13 mouse cellular contexts compared by ENCODE assay signal in genomic region chr6:6160645-6161426, GRCm38 (mm10). TPM values are rescaled to one million over a fixed set of nuclear protein-coding genes. Genes with fewer than 3 reads are reported as not detected.
DNase-seq lines count a peak whose midpoint lies in the region; ATAC-seq and TF ChIP-seq lines count a peak whose summit lies in the region.
"Had no signal": no experiment of that assay in that cellular context is flagged by ENCODE, and none has a peak within 500 bp of the region (broad histone marks: within the 10 kb centered on the region; RNA-seq: fewer than 3 reads in every experiment).

No protein-coding gene starts in this region.

- no peak for TF ChIP-seq CTCF in heart, postnatal 0 days (IDR thresholded peaks at IDR 0.05; ENCODE audit: low read depth)

- peaks cover 21% of the 10 kb centered on the region for H3K4me1 ChIP-seq in heart, postnatal 0 days (ENCODE audit: control insufficient read depth, insufficient read depth)
- H3K4me1 ChIP-seq: liver, embryonic 12.5 days had no signal

- 71% methylated on average over 7 of the region's 7 CpGs for WGBS in heart, postnatal 0 days

- TF ChIP-seq EP300 in heart, postnatal 0 days (IDR thresholded peaks at IDR 0.05; ENCODE audit: low read depth): no peak

- H3K4me3 ChIP-seq in heart, postnatal 0 days (ENCODE audit: low read depth, low read length): no peak overlapping the region
- H3K4me3 ChIP-seq: heart, adult 2 months; liver, embryonic 12.5 days had no signal

- H3K27me3 ChIP-seq in heart, postnatal 0 days (ENCODE audit: control insufficient read depth, insufficient read depth, low read length): no peaks in the 10 kb centered on the region
- H3K27me3 ChIP-seq: liver, embryonic 12.5 days had no signal

- H3K27ac ChIP-seq in heart, postnatal 0 days (ENCODE audit: low read depth): 0 out of 2 replicates have a peak overlapping the region, but pooled peaks have one; percentile 2
- H3K27ac ChIP-seq: heart, adult 2 months; liver, embryonic 12.5 days; macrophage had no signal

- no peak overlapping the region for H3K4me2 ChIP-seq in heart, postnatal 0 days (ENCODE audit: low read depth, low read length)
- H3K4me2 ChIP-seq: liver, embryonic 12.5 days had no signal

- peak; percentile 29 for DNase-seq in adrenal gland, postnatal 10 days
- DNase-seq in adrenal gland, postnatal 4 days (ENCODE audit: low spot score in 2 of 2): no peak
- no peak for DNase-seq in heart, postnatal 0 days (ENCODE audit: low spot score)
- no peak for DNase-seq in heart, postnatal 4 days
- peak; percentile 64 for DNase-seq in R1 (ENCODE audit: low read depth, low spot score)
- DNase-seq in heart, postnatal 10 days: peak; percentile 43 to 62
- no peak for DNase-seq in embryo, embryonic 9.5 days (ENCODE audit: extremely low spot score)
- DNase-seq in layer of hippocampus, postnatal 14 days (ENCODE audit: low spot score in 2 of 2): no peak
- DNase-seq: adrenal gland, adult 8-10 months had no signal

- H3K36me3 ChIP-seq in heart, postnatal 0 days (replicated peaks; ENCODE audit: control insufficient read depth, insufficient read depth, low read length): no peaks in the 10 kb centered on the region

- intact Hi-C loops in heart, postnatal 10 days (cut with DNase I): no loop called here

- H3K9me3 ChIP-seq in heart, postnatal 0 days (replicated peaks; ENCODE audit: control insufficient read depth, low read length): no peaks in the 10 kb centered on the region
- H3K9me3 ChIP-seq: G1E; liver, embryonic 12.5 days had no signal

- 0 out of 2 replicates have a peak, but pooled peaks have one; percentile 14 for ATAC-seq in heart, postnatal 0 days (ENCODE audit: insufficient read depth, low read depth)
- ATAC-seq: liver, embryonic 12.5 days had no signal

- H3K9ac ChIP-seq in heart, postnatal 0 days (replicated peaks; ENCODE audit: low read depth, low read length): no peak overlapping the region
- H3K9ac ChIP-seq: liver, embryonic 12.5 days had no signal

RNA-seq across cellular contexts. Expression of gene Slc25a13, which starts 56.1 kb away (rescaled TPM):
- total RNA-seq in adrenal gland, postnatal 10 days (2021): 10 to 100 TPM; 32.1 to 45.3 TPM
- total RNA-seq in adrenal gland, postnatal 4 days (2021): 10 to 100 TPM; 50.9 to 60.0 TPM
- total RNA-seq in heart, postnatal 0 days (2014; rRNA removed; ENCODE audit: low replicate concordance): 79.7 and 83.1 TPM in 2 replicates
- 54.1 and 59.6 TPM in 2 replicates for polyA plus RNA-seq in heart, postnatal 0 days (2015; fragmentation: Nextera tagmentation; extraction: Ambion mirVana)
- total RNA-seq in heart, postnatal 4 days (2021): 10 to 100 TPM; 65.8 to 67.9 TPM
- 10 to 100 TPM; 74.0 to 82.0 TPM for total RNA-seq in heart, postnatal 10 days (2021)
- total RNA-seq in layer of hippocampus, postnatal 14 days (2021): 1 to 10 TPM; 2.2 to 3.0 TPM

Comparison
In these comparisons a context has a peak if more than half of its experiments do, and no peak if none do; other contexts are left out.
1. DNase-seq: peak in adrenal gland, postnatal 10 days (single experiment), R1 (single experiment) and heart, postnatal 10 days (2 of 2); none in adrenal gland, postnatal 4 days (0 of 2), heart, postnatal 0 days (single experiment), heart, postnatal 4 days (single experiment), embryo, embryonic 9.5 days (single experiment) and layer of hippocampus, postnatal 14 days (0 of 2).
2. RNA of gene Slc25a13, which starts 56.1 kb away (total RNA-seq): 79.7 to 83.1 TPM in heart, postnatal 0 days, 74.0 to 82.0 TPM in heart, postnatal 10 days, 65.8 to 67.9 TPM in heart, postnatal 4 days, 50.9 to 60.0 TPM in adrenal gland, postnatal 4 days and 32.1 to 45.3 TPM in adrenal gland, postnatal 10 days; 2.2 to 3.0 TPM in layer of hippocampus, postnatal 14 days; every median in the first group is over 4 times any median in the second.